Mouse (Mus musculus): ENCODE measurements around the gene Bdnf. TPM values are rescaled to one million over a fixed set of nuclear protein-coding genes. Genes with fewer than 3 reads are reported as not detected.

Bdnf gene
- polyA plus RNA-seq, 1 experiment from 2014 or later: 2.4 TPM

DNA sequence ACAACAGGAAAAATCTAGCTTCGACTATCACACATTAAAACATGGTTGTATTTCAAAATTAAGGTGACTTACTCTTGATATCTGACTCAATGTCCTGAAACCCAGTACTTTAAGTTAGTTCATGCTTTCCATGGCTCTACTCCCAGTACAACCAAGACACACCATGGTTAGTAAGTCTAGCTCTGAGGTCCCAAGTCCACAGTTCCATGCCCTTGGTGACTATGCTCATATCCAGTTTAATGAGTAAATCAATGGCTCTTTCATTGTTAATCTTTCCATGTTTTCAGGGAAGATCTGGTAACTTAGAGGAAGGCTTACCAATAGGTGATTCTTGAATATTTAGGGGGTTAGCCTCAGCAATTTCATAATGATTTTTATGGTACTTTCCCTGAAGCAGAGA is 14.2 kb downstream of the Bdnf start:
- 76% methylated on average over 1 of the region's 1 CpGs for WGBS
- Histone ChIP-seq H3K9ac (no peak overlapping the region), H3K9me3 (no peaks in the 10 kb centered on the region), H3K4me3 (no peak overlapping the region), H3K4me1 (peaks cover 16% of the 10 kb centered on the region), H3K4me2 (no peak overlapping the region), H3K27me3 (peaks cover 20% of the 10 kb centered on the region), H3K36me3 (no peaks in the 10 kb centered on the region), H3K27ac (no peak overlapping the region)
- ATAC-seq (ENCODE audit: insufficient number of reproducible peaks, low FRiP score, low TSS enrichment, low read depth): no peak

DNA sequence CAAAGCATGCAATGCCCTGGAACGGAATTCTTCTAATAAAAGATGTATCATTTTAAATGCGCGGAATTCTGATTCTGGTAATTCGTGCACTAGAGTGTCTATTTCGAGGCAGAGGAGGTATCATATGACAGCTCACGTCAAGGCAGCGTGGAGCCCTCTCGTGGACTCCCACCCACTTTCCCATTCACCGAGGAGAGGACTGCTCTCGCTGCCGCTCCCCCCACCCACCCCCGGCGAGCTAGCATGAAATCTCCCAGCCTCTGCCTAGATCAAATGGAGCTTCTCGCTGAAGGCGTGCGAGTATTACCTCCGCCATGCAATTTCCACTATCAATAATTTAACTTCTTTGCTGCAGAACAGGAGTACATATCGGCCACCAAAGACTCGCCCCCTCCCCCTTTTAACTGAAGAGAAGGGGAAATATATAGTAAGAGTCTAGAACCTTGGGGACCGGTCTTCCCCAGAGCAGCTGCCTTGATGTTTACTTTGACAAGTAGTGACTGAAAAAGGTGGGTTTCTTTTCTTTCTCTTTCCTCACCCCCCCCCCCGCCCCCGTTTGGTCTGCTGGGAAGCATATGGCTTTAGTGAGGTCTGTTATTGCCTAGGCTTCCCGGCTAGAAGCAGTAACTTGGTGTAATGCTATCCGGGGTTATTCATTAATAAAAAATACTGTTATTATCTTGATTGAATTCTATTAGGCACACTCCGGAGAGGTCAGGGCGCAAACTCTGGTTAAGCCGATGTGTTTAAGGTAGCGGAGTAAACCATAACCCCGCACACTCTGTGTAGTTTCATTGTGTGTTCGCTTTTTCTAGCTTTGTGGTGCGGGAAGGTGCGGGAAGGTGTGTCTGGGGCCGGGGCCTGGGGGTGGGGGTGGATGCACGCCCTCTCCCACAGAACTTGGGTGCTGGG is 18.0 kb downstream of the Bdnf start:
- H3K4me2 ChIP-seq: peak overlapping the region; percentile 95
- H3K9ac ChIP-seq: no peak overlapping the region
- H3K4me3 ChIP-seq: peak overlapping the region; percentile 56
- no peak for ATAC-seq (ENCODE audit: insufficient number of reproducible peaks, low FRiP score, low TSS enrichment, low read depth)
- WGBS: 2% methylated on average over 34 of the region's 34 CpGs
- peaks cover 28% of the 10 kb centered on the region for H3K27me3 ChIP-seq
- H3K9me3 ChIP-seq: no peaks in the 10 kb centered on the region
- H3K27ac ChIP-seq: no peak overlapping the region
- H3K4me1 ChIP-seq: peaks cover 27% of the 10 kb centered on the region
- H3K36me3 ChIP-seq: no peaks in the 10 kb centered on the region

- peak; percentile 48 for ATAC-seq (ENCODE audit: insufficient number of reproducible peaks, low FRiP score, low TSS enrichment, low read depth)
- peak overlapping the region; percentile 33 for H3K9ac ChIP-seq
- no peaks in the 10 kb centered on the region for H3K36me3 ChIP-seq
- H3K9me3 ChIP-seq: no peaks in the 10 kb centered on the region
- H3K4me1 ChIP-seq: peaks cover 27% of the 10 kb centered on the region
- peak overlapping the region; percentile 95 for H3K4me2 ChIP-seq
- peak overlapping the region; percentile 56 for H3K4me3 ChIP-seq
- under 1% methylated on average over 66 of the region's 67 CpGs for WGBS
- H3K27me3 ChIP-seq: peaks cover 28% of the 10 kb centered on the region
- no peak overlapping the region for H3K27ac ChIP-seq
Observed at GRCm38 (mm10) chr2:109693178-109694115, 18.9 kb downstream of the Bdnf start.

DNA sequence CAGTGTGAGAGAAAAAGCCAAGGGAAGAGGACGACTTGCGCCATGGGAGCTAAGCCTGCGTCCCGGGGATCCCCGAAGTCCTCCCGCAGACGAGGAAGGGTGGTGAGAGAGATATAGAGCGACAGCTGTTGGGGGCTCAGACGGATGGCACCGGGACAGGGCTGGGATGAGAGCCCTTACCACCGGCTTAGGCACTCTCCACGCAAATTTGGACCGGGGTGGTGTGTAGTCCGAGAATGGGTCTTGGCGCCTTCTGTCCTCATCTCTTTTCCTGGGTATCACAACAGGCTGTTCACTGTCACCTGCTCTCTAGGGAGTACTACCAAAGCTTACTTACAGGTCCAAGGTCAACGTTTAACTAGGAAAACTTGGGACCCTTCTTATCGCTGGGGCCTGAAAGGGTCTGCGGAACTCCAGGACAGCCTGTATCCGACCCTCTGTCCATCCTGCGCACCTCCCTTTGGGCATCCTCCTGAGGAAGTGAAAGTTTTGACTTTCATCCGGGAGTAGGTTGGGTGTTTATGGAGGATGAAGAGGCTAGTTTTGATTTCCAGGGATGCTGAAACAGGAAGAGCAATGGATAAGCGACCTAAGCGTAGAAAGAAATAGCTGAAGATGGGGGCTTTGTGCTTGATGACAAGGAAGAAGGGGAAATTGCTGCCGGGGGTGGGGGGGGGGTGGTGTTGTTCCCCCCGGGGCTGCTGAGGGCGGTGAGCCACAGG is 19.8 kb downstream of the Bdnf start:
- Histone ChIP-seq H3K27ac (no peak overlapping the region), H3K36me3 (no peaks in the 10 kb centered on the region), H3K4me1 (peaks cover 27% of the 10 kb centered on the region), H3K9ac (0 out of 2 replicates have a peak overlapping the region, but pooled peaks have one; percentile 33), H3K4me2 (peak overlapping the region; percentile 95), H3K9me3 (no peaks in the 10 kb centered on the region), H3K27me3 (peaks cover 28% of the 10 kb centered on the region), H3K4me3 (peak overlapping the region; percentile 56)
- ATAC-seq (ENCODE audit: insufficient number of reproducible peaks, low FRiP score, low TSS enrichment, low read depth): 0 out of 2 replicates have a peak, but pooled peaks have one; percentile 55
- 1% methylated on average over 26 of the region's 26 CpGs for WGBS

DNA sequence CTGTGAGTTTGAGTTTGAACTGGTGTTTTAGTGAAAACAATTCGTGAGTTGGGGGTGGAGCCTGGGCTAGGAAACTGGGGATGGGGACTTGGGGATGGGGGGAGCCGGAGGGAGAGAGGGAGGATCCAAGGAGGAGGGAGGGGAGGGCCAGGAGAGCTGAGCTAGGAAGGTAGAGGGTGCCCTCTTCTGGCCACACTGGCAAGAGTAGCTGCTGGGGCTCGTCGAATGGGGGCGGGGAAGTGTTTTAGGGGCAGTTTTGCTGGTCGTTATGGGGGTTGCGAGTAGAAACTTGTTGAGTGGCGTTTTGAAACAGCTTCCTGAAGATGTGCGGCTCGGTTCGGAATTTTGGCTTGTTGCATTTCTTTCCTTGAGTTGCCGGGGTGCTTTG is 20.3 kb downstream of the Bdnf start:
- H3K9ac ChIP-seq: no peak overlapping the region
- 2% methylated on average over 12 of the region's 12 CpGs for WGBS
- peaks cover 27% of the 10 kb centered on the region for H3K4me1 ChIP-seq

DNA sequence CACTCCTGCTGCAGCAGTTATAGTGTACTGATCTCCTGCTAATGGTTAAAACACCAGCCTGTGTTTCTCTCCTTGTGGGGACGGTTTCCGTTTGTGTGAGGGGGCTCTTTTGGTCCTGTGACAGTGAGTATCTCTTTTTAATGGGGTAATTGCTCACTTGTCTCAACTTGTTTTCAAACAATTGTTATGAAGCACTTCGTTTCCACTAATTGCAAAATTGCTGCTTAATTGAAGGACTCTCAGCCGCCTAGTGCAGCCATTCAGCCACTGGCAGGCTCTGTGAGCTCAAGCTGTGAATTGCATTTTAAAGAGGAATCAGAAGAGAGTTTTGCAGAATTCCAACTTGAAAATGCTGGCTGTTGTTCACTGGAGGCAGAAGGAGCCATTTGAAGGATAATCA is 22.7 kb downstream of the Bdnf start:
- H3K9me3 ChIP-seq: no peaks in the 10 kb centered on the region
- H3K9ac ChIP-seq: no peak overlapping the region
- no peak for ATAC-seq (ENCODE audit: insufficient number of reproducible peaks, low FRiP score, low TSS enrichment, low read depth)
- peaks cover 28% of the 10 kb centered on the region for H3K27me3 ChIP-seq
- H3K4me1 ChIP-seq: peaks cover 25% of the 10 kb centered on the region
- 10% methylated on average over 4 of the region's 4 CpGs for WGBS
- no peaks in the 10 kb centered on the region for H3K36me3 ChIP-seq
- H3K4me2 ChIP-seq: no peak overlapping the region
- no peak overlapping the region for H3K27ac ChIP-seq
- H3K4me3 ChIP-seq: no peak overlapping the region

More for the DNA sequence above, 20.3 kb downstream of the Bdnf start:
- no peaks in the 10 kb centered on the region for H3K9me3 ChIP-seq
- ATAC-seq (ENCODE audit: insufficient number of reproducible peaks, low FRiP score, low TSS enrichment, low read depth): 0 out of 2 replicates have a peak, but pooled peaks have one; percentile 44
- no peak overlapping the region for H3K27ac ChIP-seq
- H3K36me3 ChIP-seq: no peaks in the 10 kb centered on the region
- peaks cover 28% of the 10 kb centered on the region for H3K27me3 ChIP-seq
- H3K4me2 ChIP-seq: peak overlapping the region; percentile 95
- peak overlapping the region; percentile 56 for H3K4me3 ChIP-seq

- no peaks in the 10 kb centered on the region for H3K4me1 ChIP-seq
- no peak overlapping the region for H3K9ac ChIP-seq
- H3K4me2 ChIP-seq: no peak overlapping the region
- H3K27me3 ChIP-seq: 0 out of 2 replicates have a peak, but pooled peaks cover 3% of the 10 kb centered on the region
- no peak overlapping the region for H3K27ac ChIP-seq
- no peaks in the 10 kb centered on the region for H3K9me3 ChIP-seq
- H3K36me3 ChIP-seq: no peaks in the 10 kb centered on the region
- H3K4me3 ChIP-seq: no peak overlapping the region
- no peak for ATAC-seq (ENCODE audit: insufficient number of reproducible peaks, low FRiP score, low TSS enrichment, low read depth)
- WGBS: 49% methylated on average over 5 of the region's 5 CpGs
Observed at GRCm38 (mm10) chr2:109700291-109700690, 25.8 kb downstream of the Bdnf start.

- Histone ChIP-seq H3K4me3 (no peak overlapping the region), H3K9me3 (no peaks in the 10 kb centered on the region), H3K4me2 (no peak overlapping the region), H3K27me3 (no peaks in the 10 kb centered on the region), H3K36me3 (no peaks in the 10 kb centered on the region), H3K27ac (no peak overlapping the region), H3K9ac (no peak overlapping the region), H3K4me1 (no peaks in the 10 kb centered on the region)
- no peak for ATAC-seq (ENCODE audit: insufficient number of reproducible peaks, low FRiP score, low TSS enrichment, low read depth)
- WGBS: 70% methylated on average over 4 of the region's 4 CpGs
Observed at GRCm38 (mm10) chr2:109703588-109703987, 29.1 kb downstream of the Bdnf start.

GRCm38 (mm10) chr2:109704053-109704452 is 29.6 kb downstream of the Bdnf start:
- Histone ChIP-seq H3K9ac (no peak overlapping the region), H3K4me3 (no peak overlapping the region), H3K27ac (no peak overlapping the region), H3K9me3 (no peaks in the 10 kb centered on the region), H3K27me3 (no peaks in the 10 kb centered on the region), H3K36me3 (no peaks in the 10 kb centered on the region), H3K4me1 (no peaks in the 10 kb centered on the region), H3K4me2 (no peak overlapping the region)
- ATAC-seq (ENCODE audit: insufficient number of reproducible peaks, low FRiP score, low TSS enrichment, low read depth): no peak
- WGBS: 50% methylated on average over 5 of the region's 5 CpGs

DNA sequence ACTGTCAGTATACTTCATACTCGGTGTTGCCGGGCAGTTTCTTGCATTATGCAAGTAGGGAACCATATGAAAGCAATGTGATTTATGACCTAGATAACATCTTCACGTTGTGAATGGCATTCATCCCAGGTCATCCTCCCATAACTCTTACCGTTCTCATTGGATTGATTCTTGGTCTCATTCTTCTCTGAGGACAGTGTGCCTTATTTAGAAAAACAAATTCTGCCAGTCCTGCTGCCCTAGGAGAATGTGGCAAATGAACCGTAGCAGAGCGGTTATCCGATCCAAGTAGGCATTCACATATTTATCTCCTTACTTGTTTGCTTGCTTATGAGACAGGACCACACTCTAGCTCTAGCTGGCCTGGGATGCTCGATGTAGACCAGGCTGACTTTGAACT is 32.0 kb downstream of the Bdnf start:
- Histone ChIP-seq H3K9me3 (no peaks in the 10 kb centered on the region), H3K9ac (no peak overlapping the region), H3K4me2 (no peak overlapping the region), H3K27me3 (no peaks in the 10 kb centered on the region), H3K4me1 (no peaks in the 10 kb centered on the region), H3K27ac (no peak overlapping the region), H3K4me3 (no peak overlapping the region), H3K36me3 (no peaks in the 10 kb centered on the region)
- no peak for ATAC-seq (ENCODE audit: insufficient number of reproducible peaks, low FRiP score, low TSS enrichment, low read depth)
- 73% methylated on average over 8 of the region's 8 CpGs for WGBS

GRCm38 (mm10) chr2:109709346-109709745 is 34.8 kb downstream of the Bdnf start:
- ATAC-seq (ENCODE audit: insufficient number of reproducible peaks, low FRiP score, low TSS enrichment, low read depth): no peak
- Histone ChIP-seq H3K27ac (no peak overlapping the region), H3K4me3 (no peak overlapping the region), H3K9me3 (no peaks in the 10 kb centered on the region), H3K4me1 (no peaks in the 10 kb centered on the region), H3K9ac (no peak overlapping the region), H3K36me3 (no peaks in the 10 kb centered on the region), H3K27me3 (no peaks in the 10 kb centered on the region), H3K4me2 (no peak overlapping the region)
- whole genome bisulfite sequencing: 74% methylated on average over 7 of the region's 7 CpGs

All from limb, embryonic 15.5 days (tissue).